Mouse (Mus musculus) E14TG2a.4 (cell line): ENCODE measurements at regions not wholly inside any gene's neighbourhood (a gene's known extent, or its start where the extent isn't known, plus 50 kb on each side); places are given as distances from the start of the nearest gene placed in this dataset.

Experiments used
- CTCF ChIP-seq: conservative IDR thresholded peaks from 2 replicates; pipeline ENCODE4 v1.5.1; 2014; ENCODE audit warnings: low read length
- NANOG ChIP-seq: IDR thresholded peaks from 2 replicates; pipeline ENCODE4 v1.6.1; 2014; ENCODE audit warnings: borderline replicate concordance, low read length, mixed read lengths
- POU5F1 ChIP-seq: IDR thresholded peaks from 2 replicates; pipeline ENCODE4 v1.6.1; 2014; ENCODE audit warnings: low read length, borderline replicate concordance

GRCm38 (mm10) chr1:69331418-69332254 lies 223.8 kb upstream of the Erbb4 start:
- TF ChIP-seq POU5F1 (no peak), CTCF (no peak), NANOG (no peak)
